Mouse (Mus musculus) adrenal gland, postnatal 10 days (tissue): ENCODE data around the gene Cux1. TPM values are rescaled to one million over a fixed set of nuclear protein-coding genes. Genes with fewer than 3 reads are reported as not detected.

Experiments used
- DNase-seq: peaks from one replicate; pipeline ENCODE4 v3.0.0; 2021; ENCODE audit warnings: mixed read lengths
- total RNA-seq, 2 experiments: library from RNA; stranded (reverse); gene quantifications; 2 replicates each; pipeline ENCODE4 v1.2.3; 2021

Gene Cux1
- total RNA-seq, 2 experiments from 2014 or later, result 79.1 to 95.4 TPM

DNA sequence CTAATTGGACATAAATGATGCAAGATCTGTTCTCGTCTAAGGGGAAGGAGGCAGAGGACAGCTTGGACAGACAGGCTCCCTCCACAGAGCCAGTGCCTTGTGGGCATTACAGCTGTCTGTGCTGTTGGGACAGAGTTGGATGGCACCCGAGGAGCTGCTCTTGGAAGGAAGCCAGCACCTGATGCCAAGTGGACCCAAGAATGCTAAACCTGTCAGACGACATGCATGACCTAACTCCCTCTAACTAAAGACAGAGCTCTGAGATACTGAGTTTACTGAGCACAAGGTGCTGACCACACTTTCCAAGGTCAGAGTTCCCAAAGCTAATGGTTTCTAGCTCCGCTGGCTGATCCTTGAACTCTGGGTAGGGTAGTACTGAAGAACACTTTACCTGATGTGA is 255.1 kb downstream of the Cux1 start:
- peak; percentile 64 for DNase-seq

DNA sequence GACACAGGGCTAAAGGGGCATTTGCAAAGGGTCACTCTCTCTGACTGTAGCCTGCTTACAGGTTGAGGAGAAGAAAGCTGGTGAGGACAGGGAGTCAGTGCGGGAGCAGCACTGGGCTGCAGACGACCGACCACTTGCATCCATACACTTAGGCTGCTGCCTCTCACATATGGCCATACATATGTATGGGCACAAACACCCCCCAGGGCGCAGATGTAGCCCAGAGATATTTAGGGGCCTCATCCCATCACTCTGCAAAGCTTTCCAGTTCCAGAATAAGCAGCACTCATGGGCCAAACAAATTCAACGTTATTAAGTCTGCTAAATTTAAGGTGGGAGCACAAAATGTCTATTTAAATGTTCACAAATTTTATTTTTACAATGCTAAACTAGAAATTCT is 261.0 kb downstream of the Cux1 start:
- no peak for DNase-seq

DNA sequence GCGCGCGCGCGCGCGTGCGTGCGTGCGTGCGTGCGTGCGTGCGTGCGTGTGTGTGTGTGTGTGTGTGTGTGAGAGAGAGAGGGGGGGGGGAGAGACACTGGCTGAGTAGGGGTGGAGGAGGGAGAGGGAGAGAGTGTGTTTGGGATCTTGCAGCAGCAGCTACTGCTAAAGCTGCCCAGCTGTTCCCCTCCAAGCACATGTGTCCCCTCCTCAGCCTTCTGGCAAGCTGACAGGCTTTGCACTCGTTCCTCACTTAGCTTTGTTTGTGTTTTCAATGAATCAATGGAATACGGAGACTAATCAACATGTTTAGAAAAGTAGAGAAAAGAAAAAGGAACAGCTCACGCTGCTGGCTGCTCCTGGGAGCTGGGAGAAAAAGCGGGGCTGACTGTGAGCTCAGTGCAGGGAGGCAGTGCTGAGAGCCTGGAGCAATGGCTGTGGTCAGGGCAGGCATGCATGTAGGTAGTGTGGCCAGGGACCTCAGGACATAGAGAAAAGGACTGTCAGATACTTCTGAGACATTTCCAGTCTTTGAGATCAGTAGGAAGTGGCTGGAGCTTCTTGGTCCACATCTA is 263.8 kb downstream of the Cux1 start:
- no peak for DNase-seq

DNA sequence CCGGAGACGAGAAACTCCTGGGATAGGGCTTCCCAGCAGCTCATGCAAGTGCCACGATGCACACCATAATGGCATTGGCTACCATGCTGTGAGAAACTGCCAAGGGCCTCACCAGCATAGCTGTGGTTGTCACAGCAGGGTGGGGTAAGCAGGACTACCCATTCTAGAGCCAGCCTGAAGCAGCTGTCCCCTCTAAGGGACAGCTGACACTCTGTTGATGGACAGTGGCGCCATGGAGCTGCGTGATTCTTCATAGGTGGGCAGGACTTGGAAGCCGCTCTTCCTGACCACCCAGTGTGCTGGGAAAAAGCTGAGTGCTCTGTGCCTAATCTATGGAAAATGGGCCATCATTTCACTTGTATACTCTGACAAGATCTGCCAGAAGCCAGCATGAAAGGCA is 266.4 kb downstream of the Cux1 start:
- DNase-seq, result no peak

DNA sequence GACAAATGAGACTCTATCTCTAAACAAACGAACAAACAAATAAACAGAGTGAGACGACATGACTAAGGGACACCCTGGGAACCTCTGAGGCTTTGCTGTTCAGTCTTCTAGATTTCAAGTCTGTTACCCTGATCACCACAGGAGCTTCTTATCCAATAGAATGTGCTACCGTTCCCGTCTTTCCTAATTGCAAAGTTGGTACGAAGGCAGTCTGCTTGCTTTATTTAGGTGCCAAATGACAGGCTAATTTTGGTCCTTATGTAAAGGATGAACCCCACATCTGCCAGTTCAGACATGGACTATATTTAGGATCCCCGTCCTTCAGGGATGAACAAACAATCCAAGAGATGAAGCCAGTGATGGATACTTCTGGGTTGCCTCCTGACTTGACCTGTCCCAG is 269.6 kb downstream of the Cux1 start:
- DNase-seq, result no peak

DNA sequence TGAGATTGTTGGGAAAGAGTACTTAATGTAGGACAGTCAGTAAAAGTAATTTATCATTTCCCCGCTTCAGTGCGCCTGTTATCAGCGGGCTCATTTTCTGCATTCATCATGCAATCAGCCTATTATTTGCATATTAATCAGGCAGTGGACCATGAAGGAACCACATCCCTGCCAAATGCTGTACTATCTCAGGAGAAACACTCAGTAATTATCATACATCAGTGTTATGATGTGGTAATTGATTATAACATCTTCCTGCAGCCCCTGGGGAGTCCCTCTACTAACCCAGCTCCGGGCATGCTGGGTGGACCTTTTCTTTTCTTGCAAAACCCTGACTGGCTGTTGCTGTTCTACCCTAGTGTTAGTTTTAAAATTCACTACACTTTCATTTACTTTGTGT is 270.4 kb downstream of the Cux1 start:
- no peak for DNase-seq

DNA sequence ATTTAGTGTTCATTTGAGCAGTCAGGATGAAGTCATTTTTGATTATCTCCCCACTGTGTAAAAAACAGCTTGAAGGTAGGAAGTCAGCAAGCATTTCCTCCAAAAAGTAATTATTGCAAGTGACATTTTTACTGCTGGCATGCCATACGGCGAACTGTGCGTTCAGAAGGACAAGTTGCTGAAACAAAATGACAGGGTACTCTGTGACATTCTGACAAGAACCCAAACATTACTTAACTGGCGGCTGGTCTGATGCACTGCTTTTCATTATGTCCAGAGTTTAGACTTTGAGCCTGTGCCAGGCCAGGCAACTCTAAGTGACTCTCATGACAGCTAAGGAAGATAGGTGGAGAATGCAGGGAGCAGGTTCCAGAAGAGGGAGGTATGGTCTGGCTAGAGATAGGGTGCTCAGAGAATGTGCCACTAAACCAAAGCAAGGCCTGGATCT is 274.3 kb downstream of the Cux1 start:
- DNase-seq, result no peak

DNA sequence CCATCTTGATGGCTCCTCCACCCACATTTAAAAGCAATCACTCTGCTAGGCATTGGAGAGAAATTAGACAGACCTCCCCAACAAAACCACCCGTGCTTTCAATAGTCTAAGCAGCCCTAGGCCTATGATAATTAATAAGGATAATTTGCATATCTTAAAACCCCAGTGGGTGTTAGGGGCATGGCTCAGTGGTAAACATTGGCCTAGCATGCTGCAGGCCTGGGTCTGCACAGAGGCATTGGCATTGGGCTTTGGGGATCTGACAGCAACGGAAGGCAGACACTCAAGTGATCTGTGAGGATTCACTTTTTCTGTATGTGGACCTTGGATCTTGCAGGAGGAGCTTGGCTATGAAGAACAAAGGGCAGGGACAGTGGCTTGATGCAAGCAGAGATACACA is 274.9 kb downstream of the Cux1 start:
- no peak for DNase-seq

DNA sequence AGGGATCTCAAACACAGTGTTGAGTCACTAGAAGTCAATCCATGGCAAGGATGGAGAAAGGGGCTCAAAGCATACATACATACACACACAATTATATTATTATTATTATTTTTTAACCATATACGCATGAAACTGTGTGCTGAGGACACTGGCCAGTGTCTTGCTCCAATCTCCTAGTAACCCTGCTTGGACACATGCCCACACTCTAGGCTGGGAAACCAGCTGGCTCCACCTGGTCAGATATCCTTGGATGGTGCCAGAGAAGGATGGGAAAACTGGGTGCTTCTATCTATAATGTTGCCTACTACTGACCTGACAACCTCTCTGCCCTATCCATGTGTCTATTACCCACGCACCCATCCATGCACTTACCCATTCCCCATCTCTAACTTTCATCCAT is 275.7 kb downstream of the Cux1 start:
- no peak for DNase-seq

DNA sequence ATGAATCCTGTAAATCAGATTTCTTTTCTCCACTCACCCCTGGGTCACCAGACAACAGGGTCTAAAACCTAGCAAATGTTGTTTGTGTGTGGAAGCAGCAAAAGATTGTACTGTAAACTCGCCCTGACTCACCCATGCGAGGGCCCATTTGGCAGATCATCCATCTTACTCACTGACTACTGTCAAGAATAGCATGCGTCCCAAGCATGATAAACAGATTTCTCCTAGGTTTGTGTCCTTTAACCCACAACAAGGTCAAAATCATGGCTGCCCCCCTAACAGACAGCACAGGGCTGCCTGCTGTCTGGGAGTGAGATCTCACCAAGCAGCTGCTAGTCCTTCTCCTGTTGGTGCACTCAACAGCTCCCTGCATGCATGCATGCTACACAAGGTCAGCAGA is 277.5 kb downstream of the Cux1 start:
- no peak for DNase-seq

DNA sequence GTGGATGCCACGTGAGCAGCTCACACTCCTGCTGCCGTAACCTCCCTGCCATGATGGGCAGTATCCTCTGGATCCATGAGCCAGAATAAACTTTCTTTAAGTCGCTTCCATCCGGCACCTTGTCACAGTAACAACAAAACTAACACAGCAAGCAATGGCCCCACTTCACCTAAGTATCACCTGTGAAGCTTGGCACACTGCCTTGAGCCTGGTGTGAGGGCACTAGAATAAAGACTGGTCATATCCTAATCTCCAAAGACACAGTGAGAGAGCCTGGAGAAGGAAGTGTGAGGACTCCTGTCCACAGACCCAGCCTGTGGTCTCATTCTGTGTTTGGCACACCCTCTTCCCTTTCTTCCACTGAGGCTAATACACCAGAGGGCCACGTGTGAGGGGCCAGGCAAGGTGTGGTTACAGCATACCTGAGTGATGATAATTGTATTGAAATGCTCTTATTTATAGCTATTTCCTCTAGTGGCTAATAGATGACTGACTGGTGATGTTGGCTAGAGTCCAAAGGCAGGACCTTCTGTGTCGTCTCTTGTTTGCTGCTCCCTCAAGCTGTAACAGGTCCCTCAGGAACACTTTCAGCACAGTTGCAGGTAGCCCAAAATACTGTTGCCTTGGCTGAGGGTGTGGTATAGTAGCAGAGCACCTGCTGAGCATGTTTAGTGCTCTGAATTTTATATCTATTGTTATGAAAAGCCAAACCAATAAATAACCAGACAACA is 278.8 kb downstream of the Cux1 start:
- DNase-seq, result no peak

DNA sequence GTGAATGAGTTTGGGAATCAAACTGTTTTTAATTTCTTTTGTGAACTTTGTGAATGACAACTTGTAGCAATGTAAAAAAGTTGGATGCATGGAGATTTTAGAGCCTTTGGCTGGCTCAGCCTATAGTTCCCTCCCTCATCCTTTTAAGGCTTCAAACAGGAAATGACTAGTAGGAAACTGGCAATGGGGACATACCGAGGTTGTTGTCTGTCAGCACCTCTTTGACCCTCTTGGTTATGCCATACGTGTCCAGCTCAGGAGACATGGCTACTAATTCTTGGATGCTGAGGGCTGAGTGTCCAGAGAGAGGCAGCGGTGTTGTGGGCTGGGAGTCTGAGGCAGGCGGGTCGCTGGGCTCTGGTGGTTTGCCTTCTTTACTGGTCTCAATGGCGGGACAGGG is 280.7 kb downstream of the Cux1 start:
- DNase-seq, result no peak

DNA sequence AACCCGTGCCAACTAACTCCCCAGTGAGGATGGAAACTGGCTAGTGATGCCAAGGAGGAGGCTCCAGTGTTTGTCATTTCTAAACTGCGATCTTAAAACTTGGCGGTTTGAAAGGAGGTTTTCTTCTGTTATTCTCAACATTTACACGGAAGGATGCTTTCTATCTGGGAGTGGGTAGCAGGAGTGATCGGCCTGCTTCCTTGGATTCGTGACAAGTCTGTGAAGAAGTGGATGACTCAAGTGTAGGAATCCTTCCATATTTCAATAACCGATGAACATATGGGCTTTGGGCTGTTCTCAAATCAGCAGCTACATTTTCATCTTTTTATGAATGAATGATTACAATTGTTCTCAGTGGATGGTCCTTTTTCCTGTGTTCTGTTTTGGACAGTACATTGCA is 282.2 kb downstream of the Cux1 start:
- DNase-seq, result peak; percentile 26

DNA sequence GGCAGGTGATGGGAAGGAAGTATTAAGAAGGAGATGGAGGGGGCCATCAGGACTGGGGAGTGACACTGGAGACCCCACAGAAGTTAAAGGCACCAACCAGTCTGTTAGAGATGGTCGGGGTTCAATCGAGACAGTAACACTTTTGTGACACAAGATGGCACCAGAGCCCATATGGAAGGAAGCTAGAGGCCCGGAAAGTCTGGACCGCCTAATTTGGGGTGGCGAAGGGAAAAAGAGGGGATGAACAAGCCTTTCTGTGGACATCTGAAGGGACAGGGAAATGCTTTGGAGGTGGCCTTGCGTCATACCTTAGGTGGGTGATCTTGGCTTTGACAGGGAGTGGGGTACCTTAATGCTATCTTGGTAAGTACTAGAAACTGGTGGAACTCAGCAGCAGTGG is 285.9 kb downstream of the Cux1 start:
- peak; percentile 22 for DNase-seq

DNA sequence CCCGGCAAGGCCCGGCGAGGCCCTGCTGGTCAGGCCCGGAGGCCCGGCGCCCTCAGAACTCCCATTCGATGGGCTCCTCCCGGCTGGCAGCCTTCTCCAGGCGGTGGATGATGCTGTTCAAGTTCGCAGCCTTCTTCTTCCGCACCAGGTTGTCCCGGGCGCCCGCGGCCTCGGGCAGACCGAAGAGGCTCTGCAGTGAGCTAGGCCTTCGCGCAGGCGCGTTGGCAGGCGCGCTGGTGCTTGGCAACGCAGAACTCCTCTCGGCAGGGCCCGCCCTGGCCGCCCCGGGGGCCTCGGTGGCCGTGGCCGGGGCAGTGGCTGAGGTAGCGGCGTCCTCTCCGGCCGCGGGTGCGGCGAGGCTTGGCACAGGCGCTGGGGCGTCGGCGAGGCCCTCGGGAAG is 292.6 kb downstream of the Cux1 start:
- no peak for DNase-seq

DNA sequence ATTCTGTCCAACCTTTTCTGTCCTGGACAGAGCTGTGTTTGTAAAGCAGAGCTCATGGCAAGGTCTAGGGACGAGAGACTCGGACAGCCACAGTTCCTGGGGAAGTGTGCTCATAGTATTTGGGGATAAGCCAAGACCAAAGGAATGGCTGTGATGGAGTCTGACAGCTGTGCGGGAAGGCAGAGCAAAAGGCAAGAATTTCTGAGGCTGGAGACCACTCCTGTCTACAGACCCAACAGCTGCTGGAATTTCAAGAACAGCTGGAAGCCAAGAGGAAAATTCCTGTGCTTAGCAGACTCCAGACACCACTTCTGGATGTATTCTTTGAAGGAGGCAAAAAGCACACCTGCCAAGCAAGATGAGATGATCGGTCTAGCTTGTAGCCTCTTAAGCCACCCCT is 297.4 kb downstream of the Cux1 start:
- no peak for DNase-seq

DNA sequence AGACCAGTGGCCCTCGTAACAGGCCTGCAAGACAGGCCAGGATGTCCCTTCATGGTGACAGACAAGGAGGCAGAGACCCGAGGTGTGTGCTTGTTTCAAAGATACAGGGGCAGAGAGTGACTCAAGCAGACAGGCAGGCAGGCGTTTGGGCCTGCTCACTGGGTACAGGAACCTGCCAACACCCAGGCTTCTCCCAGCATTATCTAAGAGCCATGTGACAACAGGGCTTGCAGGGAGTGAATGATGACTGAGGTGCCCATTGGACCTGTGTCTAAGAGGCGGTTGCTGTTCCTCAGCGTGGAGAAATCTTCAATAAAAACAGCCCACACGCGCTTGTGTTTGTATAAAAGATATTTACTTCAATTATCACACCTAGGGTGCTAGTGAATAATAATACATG is 301.2 kb downstream of the Cux1 start:
- no peak for DNase-seq

DNA sequence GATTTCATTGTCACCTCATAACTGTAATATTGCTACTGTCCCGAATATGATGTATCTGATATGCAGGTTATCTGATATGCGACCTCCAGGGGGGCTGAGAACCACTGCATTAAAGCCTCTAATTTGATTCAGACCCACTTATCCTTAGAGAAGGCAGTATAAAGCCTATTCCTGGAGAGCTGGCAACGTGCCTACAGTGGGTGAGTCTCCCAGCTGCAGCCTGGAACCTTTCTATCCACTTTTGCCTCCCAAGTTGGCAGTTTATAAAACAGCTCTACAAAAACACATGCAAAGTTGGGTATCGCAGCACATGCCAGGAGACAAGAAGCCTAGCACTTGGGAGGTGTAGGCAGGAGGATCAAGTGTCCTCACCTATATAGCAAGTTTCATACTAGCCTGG is 303.9 kb downstream of the Cux1 start:
- no peak for DNase-seq

DNA sequence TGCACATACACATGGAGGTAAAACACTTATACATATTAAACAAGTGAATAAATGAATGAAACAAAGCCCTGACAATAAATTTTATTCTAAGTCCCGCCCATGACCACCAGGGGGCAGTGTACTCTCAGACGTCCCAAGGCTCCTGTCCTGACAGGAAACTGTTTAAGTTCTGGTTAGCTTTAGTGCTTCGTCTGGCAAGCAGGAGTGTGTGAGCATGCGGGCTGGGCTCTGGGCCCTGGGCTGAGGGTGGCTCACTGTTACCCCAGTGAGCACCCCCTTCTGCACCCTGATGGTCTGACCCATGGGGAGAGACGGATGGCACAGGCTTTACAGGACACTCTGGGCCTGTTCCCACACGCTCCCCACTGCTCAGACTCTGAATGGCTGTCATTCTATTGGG is 308.4 kb downstream of the Cux1 start:
- peak; percentile 84 for DNase-seq

DNA sequence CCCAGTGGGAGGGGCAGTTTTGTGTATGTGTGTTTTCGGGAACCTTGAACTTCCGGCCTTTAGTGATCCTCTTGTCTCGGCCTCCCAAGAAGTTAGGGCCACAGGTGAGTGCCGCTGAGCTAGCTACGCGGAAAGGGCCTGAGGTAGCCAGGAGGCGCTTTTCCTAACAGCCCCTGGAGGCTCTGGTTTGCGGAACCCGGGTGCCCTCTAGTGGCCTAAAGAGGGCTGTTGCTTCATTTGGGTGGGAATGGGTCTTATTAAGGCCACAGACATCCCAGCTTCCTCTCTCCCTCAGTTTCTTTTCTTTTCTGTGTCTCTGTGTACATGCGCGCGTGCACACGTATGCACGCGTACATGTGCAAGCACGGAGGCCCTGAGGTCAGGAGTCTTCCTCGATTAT is 314.4 kb downstream of the Cux1 start:
- DNase-seq, result peak; percentile 89

DNA sequence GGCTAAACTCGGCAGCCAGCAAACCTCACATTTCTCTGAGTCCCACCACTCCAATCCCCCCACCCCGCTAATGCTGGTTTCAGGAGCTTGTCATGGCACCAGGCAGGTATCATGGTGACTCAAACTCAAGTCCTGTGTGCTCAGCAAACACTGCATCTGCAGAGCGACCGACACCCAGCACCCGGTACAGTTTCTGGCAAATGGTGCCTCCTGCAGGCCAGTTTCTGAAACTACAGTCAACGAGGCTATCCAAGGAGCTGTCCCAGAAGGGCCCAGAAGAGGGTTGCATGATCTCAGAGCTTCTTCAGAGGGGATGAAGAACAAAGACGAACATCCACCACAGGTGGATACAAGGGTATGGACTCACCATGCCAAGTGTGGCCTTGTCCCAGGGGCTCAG is 316.3 kb downstream of the Cux1 start:
- DNase-seq, result peak; percentile 63

DNA sequence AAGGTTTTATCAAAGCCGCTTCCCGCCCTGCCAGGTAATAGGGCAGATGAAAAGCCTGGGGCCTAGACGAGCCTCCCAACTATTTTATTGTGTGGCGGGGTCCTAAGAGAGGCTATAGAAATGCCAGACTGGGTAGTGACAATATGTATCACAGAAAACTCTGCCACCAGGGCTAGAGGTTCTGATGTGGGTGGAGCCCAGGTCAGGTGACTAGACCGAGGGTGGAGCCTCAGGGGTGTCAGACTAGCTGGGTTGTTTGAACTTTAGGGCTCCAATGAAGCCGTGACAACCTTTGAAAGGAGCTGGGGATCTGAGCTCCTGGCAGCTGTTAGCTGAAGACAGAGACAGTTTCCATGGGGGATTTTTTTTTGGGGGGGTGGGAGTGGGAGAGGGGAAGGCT is 318.8 kb downstream of the Cux1 start:
- no peak for DNase-seq

DNA sequence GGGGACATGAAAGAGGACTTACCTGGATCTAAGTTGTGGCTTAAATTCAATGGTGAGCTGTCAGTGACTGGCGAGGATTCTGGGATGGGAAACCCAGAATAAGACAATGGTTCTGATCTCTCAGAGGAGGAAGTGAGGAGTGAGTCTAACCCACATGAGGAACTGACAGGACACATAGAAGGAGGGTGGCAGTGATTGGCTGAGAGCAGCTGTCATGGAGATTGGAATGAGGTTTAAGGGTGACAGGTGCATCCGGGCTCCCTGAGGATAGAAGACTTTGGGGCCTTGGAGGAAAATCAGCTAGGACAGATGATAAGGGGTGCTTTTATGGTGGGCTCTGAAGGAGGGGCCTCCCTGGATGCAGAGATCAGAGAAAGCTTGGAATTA is 320.8 kb downstream of the Cux1 start, which contains the start of gene Sh2b2:
Gene Sh2b2, minus strand, starts transcription at position 105 of the 387 bp plus-strand sequence.
- no peak for DNase-seq
